Mouse (Mus musculus) hindbrain, embryonic 16.5 days (tissue): Measurements from ENCODE around the gene Lmnb2. TPM values are rescaled to one million over a fixed set of nuclear protein-coding genes. Genes with fewer than 3 reads are reported as not detected.
A peak's percentile ranks its signal among the peaks of the same experiment; 100 is the strongest.

ENCODE experiments used
- ATAC-seq: fragments of 200-750 bp; cut with Nextera tagmentation; 2 replicates; pipeline ENCODE4 v1.8.0; 2017; ENCODE audit warnings: moderate TSS enrichment, moderate library complexity
- H3K27ac ChIP-seq: fragments of 300-500 bp; sonication (generic); 2 replicates; pipeline ENCODE4 v1.5.1; 2014; ENCODE audit warnings: low read depth, mild to moderate bottlenecking, control low read depth, low read length, moderate library complexity
- H3K27me3 ChIP-seq: fragments of 300-500 bp; sonication (generic); replicated peaks from 2 replicates; pipeline ENCODE4 v1.6.1; 2014; ENCODE audit warnings: low read length; ENCODE audit not compliant: control insufficient read depth, insufficient read depth
- H3K36me3 ChIP-seq: fragments of 300-500 bp; sonication (generic); 2 replicates; pipeline ENCODE4 v1.6.1; 2014; ENCODE audit warnings: mild to moderate bottlenecking, low read length, moderate library complexity, mixed read lengths; ENCODE audit not compliant: control insufficient read depth, insufficient read depth
- H3K4me1 ChIP-seq: fragments of 300-500 bp; sonication (generic); 2 replicates; pipeline ENCODE4 v1.6.1; 2014; ENCODE audit warnings: low read depth, low read length; ENCODE audit not compliant: control insufficient read depth, insufficient read depth
- H3K4me2 ChIP-seq: fragments of 300-500 bp; sonication (generic); 2 replicates; pipeline ENCODE4 v1.6.1; 2014; ENCODE audit warnings: mild to moderate bottlenecking, low read length, control low read depth, moderate library complexity
- H3K4me3 ChIP-seq: fragments of 300-500 bp; sonication (generic); 2 replicates; pipeline ENCODE4 v1.5.1; 2014; ENCODE audit warnings: mild to moderate bottlenecking, low read length, control low read depth, moderate library complexity
- H3K9ac ChIP-seq: fragments of 300-500 bp; sonication (generic); 2 replicates; pipeline ENCODE4 v1.6.1; 2014; ENCODE audit warnings: low read depth, mild to moderate bottlenecking, control low read depth, low read length, moderate library complexity
- H3K9me3 ChIP-seq: fragments of 300-500 bp; sonication (generic); 2 replicates; pipeline ENCODE4 v1.6.1; 2014; ENCODE audit warnings: mild to moderate bottlenecking, low read length, moderate library complexity; ENCODE audit not compliant: control insufficient read depth
- WGBS: fragments of 180-500 bp; shearing (Covaris S2); extraction: QIAGEN DNeasy Blood & Tissue Kit; methylation state at CpG from one replicate; pipeline ENCODE4 v1.1.7; 2014; 5-methylcytosine and 5-hydroxymethylcytosine counted together
- polyA plus RNA-seq: library from polyadenylated mRNA; unstranded; fragments of >200 nt; fragmentation: Nextera tagmentation; extraction: Ambion mirVana; gene quantifications from 2 replicates; pipeline ENCODE4 v1.2.1, GENCODE M21; 2015

The Lmnb2 gene
- polyA plus RNA-seq, 1 experiment from 2014 or later: 36.6 TPM

- 29% methylated on average over 41 of the region's 41 CpGs for WGBS
- H3K27me3 ChIP-seq: no peaks in the 10 kb centered on the region
- no peaks in the 10 kb centered on the region for H3K9me3 ChIP-seq
- peak overlapping the region; percentile 3; the same call in 1 of the 2 replicates for H3K4me2 ChIP-seq
- no peak overlapping the region for H3K27ac ChIP-seq
- H3K36me3 ChIP-seq: peaks cover 16% of the 10 kb centered on the region
- peak overlapping the region; percentile 1; the same call in 1 of the 2 replicates for H3K9ac ChIP-seq
- no peak for ATAC-seq
- peaks cover 14% of the 10 kb centered on the region for H3K4me1 ChIP-seq
- H3K4me3 ChIP-seq: no peak overlapping the region; the same call in 1 of the 2 replicates
Measured at GRCm38 (mm10) chr10:80897861-80898510, 20.1 kb downstream of the Lmnb2 start.

GRCm38 (mm10) chr10:80896581-80897485 lies 21.2 kb downstream of the Lmnb2 start:
- ATAC-seq: no peak
- no peaks in the 10 kb centered on the region for H3K9me3 ChIP-seq
- H3K4me2 ChIP-seq: no peak overlapping the region
- H3K27ac ChIP-seq: no peak overlapping the region
- H3K4me3 ChIP-seq: no peak overlapping the region
- 71% methylated on average over 24 of the region's 24 CpGs for WGBS
- H3K4me1 ChIP-seq: peaks cover 14% of the 10 kb centered on the region
- H3K27me3 ChIP-seq: no peaks in the 10 kb centered on the region
- H3K9ac ChIP-seq: no peak overlapping the region
- peaks cover 6% of the 10 kb centered on the region for H3K36me3 ChIP-seq

GRCm38 (mm10) chr10:80895697-80896096 lies 22.3 kb downstream of the Lmnb2 start:
- no peak for ATAC-seq
- no peak overlapping the region for H3K9ac ChIP-seq
- H3K36me3 ChIP-seq: peaks cover 3% of the 10 kb centered on the region; the same call in 1 of the 2 replicates
- H3K27me3 ChIP-seq: no peaks in the 10 kb centered on the region
- no peak overlapping the region for H3K4me3 ChIP-seq
- WGBS: 78% methylated on average over 6 of the region's 6 CpGs
- H3K4me1 ChIP-seq: peaks cover 11% of the 10 kb centered on the region
- no peaks in the 10 kb centered on the region for H3K9me3 ChIP-seq
- H3K4me2 ChIP-seq: no peak overlapping the region
- H3K27ac ChIP-seq: no peak overlapping the region

GRCm38 (mm10) chr10:80895100-80895499 lies 22.9 kb downstream of the Lmnb2 start:
- WGBS: 91% methylated on average over 7 of the region's 7 CpGs
- Histone ChIP-seq H3K4me2 (no peak overlapping the region), H3K9ac (no peak overlapping the region), H3K27ac (no peak overlapping the region), H3K27me3 (no peaks in the 10 kb centered on the region), H3K36me3 (peaks cover 3% of the 10 kb centered on the region; the same call in 1 of the 2 replicates), H3K4me1 (peaks cover 11% of the 10 kb centered on the region), H3K9me3 (no peaks in the 10 kb centered on the region), H3K4me3 (no peak overlapping the region)
- no peak for ATAC-seq

GRCm38 (mm10) chr10:80887181-80887580 lies 30.9 kb downstream of the Lmnb2 start:
- Histone ChIP-seq H3K4me1 (no peaks in the 10 kb centered on the region), H3K9me3 (no peaks in the 10 kb centered on the region), H3K27me3 (peaks cover 2% of the 10 kb centered on the region), H3K36me3 (no peaks in the 10 kb centered on the region), H3K4me2 (no peak overlapping the region), H3K4me3 (no peak overlapping the region), H3K27ac (no peak overlapping the region), H3K9ac (no peak overlapping the region)
- ATAC-seq: no peak
- WGBS: 53% methylated on average over 10 of the region's 11 CpGs

GRCm38 (mm10) chr10:80881301-80881700 lies 36.7 kb downstream of the Lmnb2 start:
- ATAC-seq: no peak
- no peak overlapping the region for H3K4me2 ChIP-seq
- no peak overlapping the region for H3K4me3 ChIP-seq
- H3K4me1 ChIP-seq: no peaks in the 10 kb centered on the region
- no peak overlapping the region for H3K9ac ChIP-seq
- H3K9me3 ChIP-seq: peaks cover 2% of the 10 kb centered on the region; the same call in 1 of the 2 replicates
- no peaks in the 10 kb centered on the region for H3K36me3 ChIP-seq
- no peaks in the 10 kb centered on the region for H3K27me3 ChIP-seq
- 27% methylated on average over 10 of the region's 10 CpGs for WGBS
- H3K27ac ChIP-seq: no peak overlapping the region

GRCm38 (mm10) chr10:80880901-80881300 lies 37.1 kb downstream of the Lmnb2 start:
- WGBS: 82% methylated on average over 2 of the region's 2 CpGs

GRCm38 (mm10) chr10:80880131-80880641 lies 37.9 kb downstream of the Lmnb2 start:
- H3K4me3 ChIP-seq: no peak overlapping the region
- no peak overlapping the region for H3K4me2 ChIP-seq
- no peaks in the 10 kb centered on the region for H3K27me3 ChIP-seq
- no peak overlapping the region for H3K9ac ChIP-seq
- WGBS: 23% methylated on average over 5 of the region's 5 CpGs
- ATAC-seq: no peak
- no peak overlapping the region for H3K27ac ChIP-seq
- no peaks in the 10 kb centered on the region for H3K4me1 ChIP-seq
- no peaks in the 10 kb centered on the region for H3K36me3 ChIP-seq
- H3K9me3 ChIP-seq: peaks cover 2% of the 10 kb centered on the region; the same call in 1 of the 2 replicates

More at GRCm38 (mm10) chr10:80880901-80881300, 37.1 kb downstream of the Lmnb2 start:
- Histone ChIP-seq H3K4me3 (no peak overlapping the region), H3K4me2 (no peak overlapping the region), H3K27me3 (no peaks in the 10 kb centered on the region), H3K36me3 (no peaks in the 10 kb centered on the region), H3K9me3 (peaks cover 2% of the 10 kb centered on the region; the same call in 1 of the 2 replicates), H3K27ac (no peak overlapping the region), H3K4me1 (no peaks in the 10 kb centered on the region), H3K9ac (no peak overlapping the region)
- no peak for ATAC-seq

GRCm38 (mm10) chr10:80876594-80876993 lies 41.5 kb downstream of the Lmnb2 start:
- no peak overlapping the region for H3K9ac ChIP-seq
- 26% methylated on average over 3 of the region's 3 CpGs for WGBS

More at GRCm38 (mm10) chr10:80876594-80876993, 41.5 kb downstream of the Lmnb2 start:
- H3K4me1 ChIP-seq: no peaks in the 10 kb centered on the region
- no peak overlapping the region for H3K4me3 ChIP-seq
- no peak overlapping the region for H3K27ac ChIP-seq
- no peak for ATAC-seq
- peaks cover 2% of the 10 kb centered on the region; the same call in 1 of the 2 replicates for H3K9me3 ChIP-seq
- H3K4me2 ChIP-seq: no peak overlapping the region
- no peaks in the 10 kb centered on the region; the same call in 1 of the 2 replicates for H3K27me3 ChIP-seq
- no peaks in the 10 kb centered on the region for H3K36me3 ChIP-seq
